Mouse (Mus musculus): ENCODE data around the gene Inhbc.
"Not testable (repeated sequence)": the region's sequence is repeated elsewhere in the genome, so short reads cannot be mapped to it uniquely, and the experiment has no call there.

GRCm38 (mm10) chr10:127313516-127313915 is 56.7 kb downstream of the Inhbc start:
- TF ChIP-seq POLR2A (IDR thresholded peaks at IDR 0.05; ENCODE audit: low read depth, low read length); CTCF (IDR thresholded peaks at IDR 0.05; ENCODE audit: extremely low read depth, insufficient read depth, insufficient read length, insufficient replicate concordance): not testable (repeated sequence)
